Mouse (Mus musculus) megakaryocyte, embryonic 14.5 days (primary cell): Measurements from ENCODE around the gene Acp4.
"Not testable (repeated sequence)": the region's sequence is repeated elsewhere in the genome, so short reads cannot be mapped to it uniquely, and the experiment has no call there.

Experiments
- FLI1 ChIP-seq: IDR thresholded peaks from 2 replicates; pipeline ENCODE4 v1.6.1; 2012; ENCODE audit warnings: low read length, inconsistent platforms, mixed read lengths
- GATA1 ChIP-seq: IDR thresholded peaks from 3 replicates; pipeline ENCODE4 v1.6.1; 2012; ENCODE audit warnings: mixed read lengths, low read length, inconsistent platforms, borderline replicate concordance

GRCm38 (mm10) chr7:44207135-44207534 lies 50.0 kb downstream of the Acp4 start, which contains the start of gene Klk1b4:
- TF ChIP-seq FLI1, GATA1: not testable (repeated sequence)
